Mouse (Mus musculus) heart, postnatal 0 days (tissue): ENCODE results near the gene Kcnj4. TPM values are rescaled to one million over a fixed set of nuclear protein-coding genes. Genes with fewer than 3 reads are reported as not detected.

Experiments used
- ATAC-seq: fragments of 200-750 bp; cut with Nextera tagmentation; 2 replicates; pipeline ENCODE4 v1.8.0; 2017; ENCODE audit warnings: low read depth, moderate number of reproducible peaks, moderate library complexity; ENCODE audit not compliant: insufficient read depth
- DNase-seq: peaks from one replicate; pipeline ENCODE4 v3.0.0-alpha.2; 2016; ENCODE audit warnings: low spot score
- H3K27ac ChIP-seq: fragments of 300-500 bp; sonication (generic); 2 replicates; pipeline ENCODE4 v1.5.1; 2014; ENCODE audit warnings: low read depth, mild to moderate bottlenecking
- H3K27me3 ChIP-seq: fragments of 300-500 bp; sonication (generic); 2 replicates; pipeline ENCODE4 v1.6.1; 2014; ENCODE audit warnings: low read length, mixed read lengths; ENCODE audit not compliant: control insufficient read depth, insufficient read depth
- H3K36me3 ChIP-seq: fragments of 300-500 bp; sonication (generic); replicated peaks from 2 replicates; pipeline ENCODE4 v1.6.1; 2014; ENCODE audit warnings: low read length, mixed read lengths; ENCODE audit not compliant: control insufficient read depth, insufficient read depth
- H3K4me1 ChIP-seq: fragments of 300-500 bp; sonication (generic); 2 replicates; pipeline ENCODE4 v1.6.1; 2014; ENCODE audit warnings: antibody characterized with exemption; ENCODE audit not compliant: control insufficient read depth, insufficient read depth
- H3K4me2 ChIP-seq: fragments of 300-500 bp; sonication (generic); 2 replicates; pipeline ENCODE4 v1.6.1; 2014; ENCODE audit warnings: low read depth, mild to moderate bottlenecking, low read length, moderate library complexity
- H3K4me3 ChIP-seq: fragments of 300-500 bp; sonication (generic); 2 replicates; pipeline ENCODE4 v1.5.1; 2014; ENCODE audit warnings: low read depth, low read length
- H3K9ac ChIP-seq: fragments of 300-500 bp; sonication (generic); replicated peaks from 2 replicates; pipeline ENCODE4 v1.6.1; 2014; ENCODE audit warnings: low read depth, low read length, mixed read lengths
- H3K9me3 ChIP-seq: fragments of 300-500 bp; sonication (generic); replicated peaks from 2 replicates; pipeline ENCODE4 v1.6.1; 2016; ENCODE audit warnings: low read length; ENCODE audit not compliant: control insufficient read depth
- CTCF ChIP-seq: IDR thresholded peaks from 2 replicates; pipeline ENCODE4 v1.5.1; 2016; ENCODE audit warnings: antibody characterized with exemption, control low read depth, low read depth
- EP300 ChIP-seq: IDR thresholded peaks from 2 replicates; pipeline ENCODE4 v1.6.1; 2016; ENCODE audit warnings: antibody characterized with exemption, low read depth
- whole genome bisulfite sequencing: fragments of 180-500 bp; shearing (Covaris S2); extraction: QIAGEN DNeasy Blood & Tissue Kit; methylation state at CpG from one replicate; pipeline ENCODE4 v1.1.7; 2014; 5-methylcytosine and 5-hydroxymethylcytosine counted together
- microRNA-seq: library from miRNA; unstranded; fragments of <30 nt; microRNA quantifications from one replicate; pipeline ENCODE4, GENCODE M21; 2016
- polyA plus RNA-seq: library from polyadenylated mRNA; unstranded; fragments of >200 nt; fragmentation: Nextera tagmentation; extraction: Ambion mirVana; gene quantifications from 2 replicates; pipeline ENCODE4 v1.2.1, GENCODE M21; 2015
- total RNA-seq: library from RNA; depleted of rRNA; stranded (reverse); fragments of >200 nt; gene quantifications from 2 replicates; pipeline ENCODE4 v1.2.3, GENCODE M21; 2014; ENCODE audit warnings: low replicate concordance; rRNA removed

The Kcnj4 gene
- total and polyA plus RNA-seq, 2 experiments from 2014 or later: 0.10 to 3.6 TPM

GRCm38 (mm10) chr15:79438209-79438810, 66.7 kb downstream of the Kcnj4 start:
- WGBS: 45% methylated on average over 6 of the region's 6 CpGs
- DNase-seq (no peak), ATAC-seq (no peak)
- Histone ChIP-seq H3K4me2 (peak overlapping the region; percentile 92; the same call in 1 of the 2 replicates), H3K4me1 (peaks cover 79% of the 10 kb centered on the region), H3K9ac (no peak overlapping the region), H3K36me3 (peaks cover 26% of the 10 kb centered on the region), H3K9me3 (no peaks in the 10 kb centered on the region), H3K4me3 (no peak overlapping the region), H3K27me3 (no peaks in the 10 kb centered on the region), H3K27ac (peak overlapping the region; percentile 49)
- TF ChIP-seq EP300 (no peak), CTCF (no peak)

DNA sequence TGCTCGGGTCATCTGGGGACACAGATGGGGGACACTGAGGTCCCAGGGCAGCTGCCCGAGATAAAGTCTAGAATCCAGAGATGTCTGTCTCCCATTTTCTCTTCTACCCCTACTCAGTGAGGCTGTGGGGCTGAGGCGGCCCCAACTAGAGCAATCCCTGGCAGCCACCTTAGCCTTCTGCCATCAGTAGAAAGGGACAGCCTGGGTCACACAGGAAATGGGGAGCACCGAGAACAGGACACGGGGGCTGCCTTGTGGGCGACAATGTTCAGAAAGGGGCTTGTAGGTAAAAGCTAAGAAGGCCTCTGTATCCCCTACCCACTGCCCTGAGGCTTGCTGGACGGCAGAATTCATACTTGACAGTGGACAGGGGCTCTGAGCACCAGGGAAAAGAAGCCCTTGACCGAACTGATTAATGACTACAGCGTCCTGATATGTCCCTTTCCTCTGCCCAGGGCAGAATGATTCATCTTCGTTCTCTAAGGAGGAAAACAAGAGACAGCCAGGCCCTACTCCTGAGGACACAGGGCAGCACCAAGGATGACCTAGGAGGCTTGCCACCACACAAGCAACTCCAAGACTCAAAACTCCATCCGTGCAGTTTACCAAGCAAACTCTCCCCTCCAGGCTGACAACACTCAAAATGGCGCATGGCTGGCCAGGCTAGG, 67.4 kb downstream of the Kcnj4 start:
- H3K9me3 ChIP-seq: no peaks in the 10 kb centered on the region
- H3K27ac ChIP-seq: no peak overlapping the region; the same call in 1 of the 2 replicates
- ATAC-seq (no peak), DNase-seq (no peak)
- no peak for TF ChIP-seq EP300
- no peak for TF ChIP-seq CTCF
- 65% methylated on average over 12 of the region's 12 CpGs for WGBS
- peaks cover 26% of the 10 kb centered on the region for H3K36me3 ChIP-seq
- no peak overlapping the region for H3K4me3 ChIP-seq
- H3K27me3 ChIP-seq: no peaks in the 10 kb centered on the region
- H3K4me1 ChIP-seq: peaks cover 79% of the 10 kb centered on the region
- H3K9ac ChIP-seq: no peak overlapping the region
- no peak overlapping the region for H3K4me2 ChIP-seq

DNA sequence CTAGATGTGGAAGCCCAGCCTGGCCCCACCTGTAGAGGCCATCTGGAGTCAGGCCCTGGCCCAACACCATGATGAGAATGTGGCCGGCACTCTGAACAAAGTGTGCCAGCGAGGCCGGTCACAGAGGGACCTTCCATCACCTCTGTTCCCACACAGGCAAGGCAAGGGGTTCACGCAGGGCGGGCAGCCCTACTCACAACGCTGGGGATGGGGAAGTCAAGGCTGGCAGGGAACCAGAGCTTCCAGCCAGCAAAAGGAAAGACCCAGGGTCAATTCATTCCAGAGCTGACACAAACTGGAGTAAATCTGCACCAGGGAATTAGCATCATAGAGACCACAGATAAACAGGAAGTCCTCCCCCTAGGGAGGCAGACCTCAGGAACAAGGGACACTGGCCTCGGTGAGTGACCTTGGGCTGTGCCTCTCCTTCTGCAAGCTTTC, 68.5 kb downstream of the Kcnj4 start:
- no peaks in the 10 kb centered on the region for H3K27me3 ChIP-seq
- H3K4me3 ChIP-seq: no peak overlapping the region
- peaks cover 82% of the 10 kb centered on the region for H3K4me1 ChIP-seq
- ATAC-seq (no peak), DNase-seq (no peak)
- H3K9ac ChIP-seq: no peak overlapping the region; the same call in 1 of the 2 replicates
- peaks cover 26% of the 10 kb centered on the region for H3K36me3 ChIP-seq
- no peak overlapping the region; the same call in 1 of the 2 replicates for H3K4me2 ChIP-seq
- 0 out of 2 replicates have a peak, but pooled peaks have one; percentile 36 for TF ChIP-seq EP300
- TF ChIP-seq CTCF: no peak
- WGBS: 32% methylated on average over 7 of the region's 7 CpGs
- no peaks in the 10 kb centered on the region for H3K9me3 ChIP-seq
- H3K27ac ChIP-seq: peak overlapping the region; percentile 65

GRCm38 (mm10) chr15:79435191-79435671, 69.8 kb downstream of the Kcnj4 start:
- Histone ChIP-seq H3K27ac (peak overlapping the region; percentile 65), H3K9ac (no peak overlapping the region), H3K4me1 (peaks cover 72% of the 10 kb centered on the region), H3K4me2 (0 out of 2 replicates have a peak overlapping the region, but pooled peaks have one; percentile 8), H3K4me3 (no peak overlapping the region), H3K27me3 (no peaks in the 10 kb centered on the region), H3K36me3 (peaks cover 38% of the 10 kb centered on the region), H3K9me3 (no peaks in the 10 kb centered on the region)
- ATAC-seq (no peak), DNase-seq (no peak)
- no peak for TF ChIP-seq EP300
- no peak for TF ChIP-seq CTCF
- 27% methylated on average over 7 of the region's 7 CpGs for WGBS

Small RNAs within 50 kb of the gene (microRNA-seq; reads per million reads assigned to microRNA genes)
- gene Gm44302: not detected

Other genes with a start within 250 kb of the Kcnj4 start
- 0.23 and 0.27 TPM in 2 replicates for gene Baiap2l2, start 219.7 kb downstream of the Kcnj4 start, total RNA-seq
- gene Baiap2l2, start 219.7 kb downstream of the Kcnj4 start, polyA plus RNA-seq: 2.2 and 4.5 TPM in 2 replicates
- 14.1 and 20.3 TPM in 2 replicates for gene Pla2g6, start 176.9 kb downstream of the Kcnj4 start, total RNA-seq
- 7.1 and 7.9 TPM in 2 replicates for gene Pla2g6, start 176.9 kb downstream of the Kcnj4 start, polyA plus RNA-seq
- 12.9 and 19.4 TPM in 2 replicates for gene Maff, start 158.6 kb downstream of the Kcnj4 start, total RNA-seq
- gene Maff, start 158.6 kb downstream of the Kcnj4 start, polyA plus RNA-seq: 1.8 and 2.9 TPM in 2 replicates
- gene Tmem184b, start 101.7 kb downstream of the Kcnj4 start, total RNA-seq: 70.6 and 111 TPM in 2 replicates
- gene Tmem184b, start 101.7 kb downstream of the Kcnj4 start, polyA plus RNA-seq: 31.8 and 32.7 TPM in 2 replicates
- 167 and 193 TPM in 2 replicates for gene Csnk1e, start 49.7 kb downstream of the Kcnj4 start, total RNA-seq
- gene Csnk1e, start 49.7 kb downstream of the Kcnj4 start, polyA plus RNA-seq: 55.5 and 61.5 TPM in 2 replicates
- 51.4 and 54.0 TPM in 2 replicates for gene Kdelr3, start 11.2 kb upstream of the Kcnj4 start, total RNA-seq
- 48.3 and 50.1 TPM in 2 replicates for gene Kdelr3, start 11.2 kb upstream of the Kcnj4 start, polyA plus RNA-seq
- gene Ddx17, start 41.5 kb upstream of the Kcnj4 start, total RNA-seq: 163 and 223 TPM in 2 replicates
- 13.7 and 14.9 TPM in 2 replicates for gene Ddx17, start 41.5 kb upstream of the Kcnj4 start, polyA plus RNA-seq
- 1.0 and 2.6 TPM in 2 replicates for gene Dmc1, start 99.9 kb upstream of the Kcnj4 start, total RNA-seq
- 0.74 and 0.84 TPM in 2 replicates for gene Dmc1, start 99.9 kb upstream of the Kcnj4 start, polyA plus RNA-seq
- 1.7 and 1.9 TPM in 2 replicates for gene Fam227a, start 153.7 kb upstream of the Kcnj4 start, total RNA-seq
- gene Fam227a, start 153.7 kb upstream of the Kcnj4 start, polyA plus RNA-seq: 0.31 and 0.48 TPM in 2 replicates
- 31.9 and 35.1 TPM in 2 replicates for gene Cby1, start 154.0 kb upstream of the Kcnj4 start, total RNA-seq
- gene Cby1, start 154.0 kb upstream of the Kcnj4 start, polyA plus RNA-seq: 53.8 and 55.9 TPM in 2 replicates
- gene Tomm22, start 165.6 kb upstream of the Kcnj4 start, total RNA-seq: 208 and 280 TPM in 2 replicates
- 273 and 276 TPM in 2 replicates for gene Tomm22, start 165.6 kb upstream of the Kcnj4 start, polyA plus RNA-seq
- gene Josd1, start 182.7 kb upstream of the Kcnj4 start, total RNA-seq: 38.4 and 60.6 TPM in 2 replicates
- 17.3 and 17.8 TPM in 2 replicates for gene Josd1, start 182.7 kb upstream of the Kcnj4 start, polyA plus RNA-seq
- 34.3 and 39.9 TPM in 2 replicates for gene Gtpbp1, start 185.6 kb upstream of the Kcnj4 start, total RNA-seq
- gene Gtpbp1, start 185.6 kb upstream of the Kcnj4 start, polyA plus RNA-seq: 18.0 and 20.6 TPM in 2 replicates
- 71.6 and 120 TPM in 2 replicates for gene Sun2, start 237.3 kb upstream of the Kcnj4 start, total RNA-seq
- 3.6 and 4.0 TPM in 2 replicates for gene Sun2, start 237.3 kb upstream of the Kcnj4 start, polyA plus RNA-seq